30 mouse cellular contexts compared by ENCODE assay signal in genomic region chr16:31875391-31875790, GRCm38 (mm10). TPM values are rescaled to one million over a fixed set of nuclear protein-coding genes. Genes with fewer than 3 reads are reported as not detected.
DNase-seq lines count a peak whose midpoint lies in the region; ATAC-seq and TF ChIP-seq lines count a peak whose summit lies in the region.
"Had no signal": no experiment of that assay in that cellular context is flagged by ENCODE, and none has a peak within 500 bp of the region (broad histone marks: within the 10 kb centered on the region; RNA-seq: fewer than 3 reads in every experiment).

No protein-coding gene starts in this region.

- no peak for ATAC-seq in cerebellum, adult (ENCODE audit: insufficient number of reproducible peaks, low FRiP score, low TSS enrichment)
- no peak for ATAC-seq in forebrain, embryonic 15.5 days (replicated peaks)
- ATAC-seq in forebrain, embryonic 12.5 days (ENCODE audit: low FRiP score) = no peak
- no peak for ATAC-seq in hindbrain, postnatal 0 days
- ATAC-seq: activated CD4-positive, CD25-positive, alpha-beta regulatory T cell, adult 4 months; forebrain, embryonic 16.5 days; intestine, embryonic 15.5 days had no signal

- H3K4me1 ChIP-seq in forebrain, embryonic 15.5 days = peaks cover 7% of the 10 kb centered on the region; the same call in 1 of the 2 replicates
- peaks cover 4% of the 10 kb centered on the region; the same call in 1 of the 2 replicates for H3K4me1 ChIP-seq in forebrain, embryonic 12.5 days
- peaks cover 7% of the 10 kb centered on the region for H3K4me1 ChIP-seq in cortical plate, adult 2 months (ENCODE audit: control insufficient read depth, insufficient read depth, low read length)
- H3K4me1 ChIP-seq in hindbrain, postnatal 0 days (ENCODE audit: insufficient read depth, low read length) = no peaks in the 10 kb centered on the region
- H3K4me1 ChIP-seq: hindbrain, embryonic 15.5 days had no signal

- WGBS in forebrain, embryonic 15.5 days = 96% methylated on average over 4 of the region's 4 CpGs
- WGBS in forebrain, embryonic 12.5 days = 90% methylated on average over 4 of the region's 4 CpGs
- WGBS in hindbrain, postnatal 0 days = 95% methylated on average over 4 of the region's 4 CpGs

- TF ChIP-seq POLR2A in cortical plate, adult 2 months (IDR thresholded peaks at IDR 0.05; ENCODE audit: extremely low read depth, insufficient read depth, low read length) = no peak

- no peak overlapping the region for H3K9ac ChIP-seq in forebrain, embryonic 15.5 days (replicated peaks)
- H3K9ac ChIP-seq in forebrain, embryonic 12.5 days = no peak overlapping the region
- no peak overlapping the region for H3K9ac ChIP-seq in hindbrain, postnatal 0 days (replicated peaks; ENCODE audit: low read length)
- H3K9ac ChIP-seq: embryonic facial prominence, embryonic 12.5 days; embryonic facial prominence, embryonic 15.5 days; heart, embryonic 12.5 days; heart, embryonic 15.5 days; hindbrain, embryonic 12.5 days; hindbrain, embryonic 15.5 days; intestine, embryonic 15.5 days had no signal

- no peak overlapping the region for H3K4me2 ChIP-seq in forebrain, embryonic 15.5 days (replicated peaks)
- no peak overlapping the region for H3K4me2 ChIP-seq in forebrain, embryonic 12.5 days
- H3K4me2 ChIP-seq in hindbrain, postnatal 0 days (ENCODE audit: low read depth, low read length) = no peak overlapping the region
- H3K4me2 ChIP-seq: embryonic facial prominence, embryonic 12.5 days; embryonic facial prominence, embryonic 15.5 days; heart, embryonic 12.5 days; heart, embryonic 15.5 days; hindbrain, embryonic 12.5 days; hindbrain, embryonic 15.5 days; intestine, embryonic 15.5 days had no signal

- no peak for TF ChIP-seq CTCF in layer of hippocampus, adult 2 months (conservative IDR thresholded peaks at IDR 0.05)
- TF ChIP-seq CTCF in cortical plate, adult 2 months (IDR thresholded peaks at IDR 0.05; ENCODE audit: extremely low read depth, insufficient read depth, low read length) = no peak
- no peak for TF ChIP-seq CTCF in hindbrain, postnatal 0 days (IDR thresholded peaks at IDR 0.05; ENCODE audit: low read depth)

- DNase-seq in cerebellum, adult 11-12 months = peak; percentile 40
- no peak for DNase-seq in layer of hippocampus, adult 2 months (ENCODE audit: low spot score in 2 of 2)
- DNase-seq in layer of hippocampus, adult 8-10 months (ENCODE audit: low spot score in 2 of 2) = no peak
- no peak for DNase-seq in hindbrain, postnatal 0 days (ENCODE audit: low spot score)
- DNase-seq: adrenal gland, adult 8-10 months; adrenal gland, postnatal 25 days; cerebellum, adult 11 months; cerebellum, postnatal 10 days; gastrocnemius, postnatal 10 days; gastrocnemius, postnatal 36 days; heart, postnatal 10 days; kidney, adult 11 months had no signal

- peaks cover 15% of the 10 kb centered on the region for H3K36me3 ChIP-seq in forebrain, embryonic 15.5 days
- peaks cover 25% of the 10 kb centered on the region for H3K36me3 ChIP-seq in forebrain, embryonic 12.5 days (replicated peaks)
- peaks cover 6% of the 10 kb centered on the region; the same call in 1 of the 2 replicates for H3K36me3 ChIP-seq in hindbrain, postnatal 0 days (ENCODE audit: insufficient read depth, low read length)

- H3K27me3 ChIP-seq in forebrain, embryonic 15.5 days = no peaks in the 10 kb centered on the region
- H3K27me3 ChIP-seq in forebrain, embryonic 12.5 days = no peaks in the 10 kb centered on the region
- no peaks in the 10 kb centered on the region for H3K27me3 ChIP-seq in hindbrain, postnatal 0 days (ENCODE audit: insufficient read depth, low read length)
- H3K27me3 ChIP-seq: embryonic facial prominence, embryonic 12.5 days; embryonic facial prominence, embryonic 15.5 days; heart, embryonic 15.5 days; hindbrain, embryonic 12.5 days; hindbrain, embryonic 15.5 days; intestine, embryonic 15.5 days had no signal

- no peaks in the 10 kb centered on the region for H3K9me3 ChIP-seq in forebrain, embryonic 15.5 days
- no peaks in the 10 kb centered on the region for H3K9me3 ChIP-seq in forebrain, embryonic 12.5 days
- H3K9me3 ChIP-seq in hindbrain, postnatal 0 days (ENCODE audit: low read length) = no peaks in the 10 kb centered on the region
- H3K9me3 ChIP-seq: embryonic facial prominence, embryonic 12.5 days; embryonic facial prominence, embryonic 15.5 days; heart, embryonic 12.5 days; heart, embryonic 15.5 days; hindbrain, embryonic 12.5 days; hindbrain, embryonic 15.5 days; intestine, embryonic 15.5 days had no signal

- peak overlapping the region; percentile 68; the same call in 1 of the 2 replicates for H3K27ac ChIP-seq in forebrain, embryonic 15.5 days (replicated peaks)
- no peak overlapping the region for H3K27ac ChIP-seq in forebrain, embryonic 12.5 days
- peak overlapping the region; percentile 63; the same call in 1 of the 2 replicates for H3K27ac ChIP-seq in layer of hippocampus, adult 2 months
- peak overlapping the region; percentile 80; the same call in 1 of the 2 replicates for H3K27ac ChIP-seq in cortical plate, adult 2 months (ENCODE audit: insufficient read depth, low read length)
- no peak overlapping the region for H3K27ac ChIP-seq in hindbrain, postnatal 0 days
- H3K27ac ChIP-seq: embryonic facial prominence, embryonic 12.5 days; embryonic facial prominence, embryonic 15.5 days; heart, embryonic 15.5 days; hindbrain, embryonic 12.5 days; hindbrain, embryonic 15.5 days; intestine, embryonic 15.5 days had no signal

- no peak overlapping the region for H3K4me3 ChIP-seq in forebrain, embryonic 15.5 days
- no peak overlapping the region for H3K4me3 ChIP-seq in forebrain, embryonic 12.5 days (replicated peaks)
- no peak overlapping the region for H3K4me3 ChIP-seq in layer of hippocampus, adult 2 months
- no peak overlapping the region for H3K4me3 ChIP-seq in cortical plate, adult 2 months (ENCODE audit: insufficient read depth, low read length)
- H3K4me3 ChIP-seq in hindbrain, postnatal 0 days (ENCODE audit: low read length) = no peak overlapping the region
- H3K4me3 ChIP-seq: embryonic facial prominence, embryonic 12.5 days; embryonic facial prominence, embryonic 15.5 days; heart, embryonic 12.5 days; heart, embryonic 15.5 days; hindbrain, embryonic 12.5 days; hindbrain, embryonic 15.5 days; intestine, embryonic 15.5 days had no signal

RNA-seq across cellular contexts. Expression of gene Meltf, which starts 3.2 kb away (rescaled TPM):
- 0.09 and 0.13 TPM in 2 replicates for polyA plus RNA-seq in forebrain, embryonic 15.5 days (2015; fragmentation: Nextera tagmentation; extraction: Ambion mirVana)
- 0.09 TPM in 2 replicates for polyA plus RNA-seq in forebrain, embryonic 12.5 days (2016; fragmentation: Nextera tagmentation; extraction: Ambion mirVana)
- total RNA-seq in layer of hippocampus, adult 2 months (2021) = under 1 TPM; 0.20 to 0.29 TPM
- under 1 TPM in 3 of 4 experiments, not detected in 1; 0.24 to 0.61 (median 0.45) TPM for total RNA-seq in layer of hippocampus, adult 8-10 months (2022)
- polyA plus RNA-seq in cortical plate, adult 2 months (2012; rRNA removed) = 0.46 and 0.79 TPM in 2 replicates
- 0.14 and 0.16 TPM in 2 replicates for total RNA-seq in hindbrain, postnatal 0 days (2014; rRNA removed)
- 0.18 and 0.41 TPM in 2 replicates for polyA plus RNA-seq in hindbrain, postnatal 0 days (2015; fragmentation: Nextera tagmentation; extraction: Ambion mirVana)
- total RNA-seq: adrenal gland, adult 8-10 months; adrenal gland, postnatal 25 days; gastrocnemius, adult 18-20 months; gastrocnemius, postnatal 36 days; heart, adult 8-10 months; hematopoietic stem cell, adult 5-6 weeks had no signal
- polyA plus RNA-seq: activated CD4-positive, CD25-positive, alpha-beta regulatory T cell, adult 4 months; forebrain, embryonic 11.5 days had no signal

RNA-seq across cellular contexts. Expression of gene Pigz, which starts 58.3 kb away (rescaled TPM):
- 2.1 and 2.9 TPM in 2 replicates for polyA plus RNA-seq in forebrain, embryonic 15.5 days (2015; fragmentation: Nextera tagmentation; extraction: Ambion mirVana)
- polyA plus RNA-seq in forebrain, embryonic 12.5 days (2016; fragmentation: Nextera tagmentation; extraction: Ambion mirVana) = 1.1 and 1.5 TPM in 2 replicates
- total RNA-seq in layer of hippocampus, adult 2 months (2021) = 10 to 100 TPM; 11.9 to 15.6 TPM
- 10 to 100 TPM; 17.5 to 25.7 (median 21.0) TPM for total RNA-seq in layer of hippocampus, adult 8-10 months (2022)
- 24.6 and 25.4 TPM in 2 replicates for polyA plus RNA-seq in cortical plate, adult 2 months (2012; rRNA removed)
- total RNA-seq in hindbrain, postnatal 0 days (2014; rRNA removed) = 6.1 and 16.9 TPM in 2 replicates
- polyA plus RNA-seq in hindbrain, postnatal 0 days (2015; fragmentation: Nextera tagmentation; extraction: Ambion mirVana) = 5.2 and 5.5 TPM in 2 replicates
- total RNA-seq: adrenal gland, postnatal 25 days; granulocyte monocyte progenitor cell, adult 5-6 weeks; hematopoietic stem cell, adult 5-6 weeks had no signal

Comparison
In these comparisons a context has a peak if more than half of its experiments do, and no peak if none do; other contexts are left out.
1. H3K27ac ChIP-seq: peak in forebrain, embryonic 15.5 days (single experiment), layer of hippocampus, adult 2 months (single experiment) and cortical plate, adult 2 months (single experiment); none in forebrain, embryonic 12.5 days (single experiment) and hindbrain, postnatal 0 days (single experiment).